Mouse (Mus musculus) embryonic fibroblast, embryonic 13.5 days (primary cell): ENCODE measurements around the gene Ercc8.

ENCODE experiments used
- CTCF ChIP-seq: IDR thresholded peaks from 2 replicates; pipeline ENCODE4 v1.5.1; 2011; ENCODE audit warnings: mild to moderate bottlenecking, control low read depth, low read length, moderate library complexity, borderline replicate concordance; ENCODE audit not compliant: insufficient read depth
- POLR2A ChIP-seq: IDR thresholded peaks from 2 replicates; pipeline ENCODE4 v1.6.1; 2011; ENCODE audit warnings: low read depth, mild to moderate bottlenecking, control low read depth, low read length, moderate library complexity

DNA sequence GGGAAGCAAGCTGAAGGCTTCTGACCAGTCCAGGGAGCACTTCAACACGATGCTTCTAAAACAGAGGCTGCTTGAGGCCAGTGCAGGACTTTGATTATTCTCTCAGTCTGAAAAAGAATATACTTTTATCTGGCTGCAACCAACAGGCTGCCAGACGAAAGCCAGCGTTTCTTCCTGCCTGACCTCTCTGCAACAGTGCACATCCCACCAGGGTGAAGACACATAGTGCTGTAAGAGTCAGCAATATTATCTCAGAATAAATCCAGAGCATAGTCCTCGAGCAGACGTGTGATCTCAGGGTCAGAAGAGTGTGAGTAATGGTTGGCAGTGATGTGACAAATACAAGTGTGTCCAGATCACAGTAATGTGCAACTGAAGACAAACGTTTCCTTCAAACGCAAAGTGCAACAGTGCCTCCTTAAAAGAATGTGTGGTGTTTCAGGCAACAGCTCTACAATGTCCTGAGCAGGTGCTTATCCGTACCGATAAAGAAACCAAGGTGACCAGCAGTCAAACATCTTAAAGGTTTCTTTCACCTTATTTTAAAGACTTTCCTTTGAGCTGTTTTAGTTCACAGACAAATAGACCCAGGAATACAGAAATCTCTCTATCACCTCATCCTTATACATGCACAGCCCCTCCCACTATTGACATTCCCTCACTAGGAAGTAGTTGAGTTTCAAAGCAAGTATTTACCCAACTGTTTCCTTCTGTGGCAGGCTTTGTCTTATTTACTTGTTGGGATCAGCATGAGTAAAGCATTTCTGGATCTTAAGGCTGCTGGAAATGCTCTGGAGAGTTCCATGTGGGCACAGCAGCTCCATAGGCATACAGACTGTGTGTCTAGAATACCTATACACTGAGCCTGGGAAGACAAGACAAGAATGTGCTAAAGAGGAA lies 38.9 kb upstream of the Ercc8 start:
- TF ChIP-seq CTCF (no peak), POLR2A (no peak)
